Mouse (Mus musculus) c-Kit-positive CD71-positive TER-119-negative erythroid progenitor cells, embryonic 14.5 days (primary cell): ENCODE measurements around the gene Arntl2.

Source experiments
- DNase-seq: peaks from one replicate; pipeline ENCODE4 v3.0.0-alpha.2; 2013; ENCODE audit warnings: low read depth

Arntl2 gene

GRCm38 (mm10) chr6:146781566-146781965 lies 14.3 kb upstream of the Arntl2 start:
- DNase-seq, result no peak

DNA sequence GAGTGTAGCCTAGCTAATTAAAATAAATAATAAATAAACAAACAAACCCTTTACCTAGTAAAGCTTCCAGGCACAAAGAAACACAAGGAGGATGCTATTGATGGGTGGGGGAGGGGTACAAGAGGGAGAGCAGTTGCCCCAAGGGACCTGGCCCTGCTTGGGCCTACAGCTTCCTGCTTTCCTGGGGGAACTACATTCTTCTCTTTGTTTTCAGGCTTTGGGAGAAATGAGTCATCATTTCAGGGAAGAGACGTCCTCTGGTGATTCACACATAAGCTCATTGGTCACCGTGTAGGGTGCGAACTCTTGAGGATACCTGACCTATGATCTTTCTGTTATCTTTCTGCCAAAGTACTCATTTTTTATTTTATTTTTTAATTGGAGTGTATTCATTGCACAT lies 2.3 kb upstream of the Arntl2 start:
- no peak for DNase-seq

GRCm38 (mm10) chr6:146795166-146795923 lies 510 bp upstream of the Arntl2 start:
- DNase-seq, result no peak

GRCm38 (mm10) chr6:146797446-146797845 lies 1.6 kb downstream of the Arntl2 start:
- DNase-seq, result no peak

- DNase-seq, result no peak
These were observed 14.1 kb downstream of the Arntl2 start for GRCm38 (mm10) chr6:146809991-146810390.

GRCm38 (mm10) chr6:146813007-146813406 lies 17.2 kb downstream of the Arntl2 start:
- DNase-seq, result no peak

DNA sequence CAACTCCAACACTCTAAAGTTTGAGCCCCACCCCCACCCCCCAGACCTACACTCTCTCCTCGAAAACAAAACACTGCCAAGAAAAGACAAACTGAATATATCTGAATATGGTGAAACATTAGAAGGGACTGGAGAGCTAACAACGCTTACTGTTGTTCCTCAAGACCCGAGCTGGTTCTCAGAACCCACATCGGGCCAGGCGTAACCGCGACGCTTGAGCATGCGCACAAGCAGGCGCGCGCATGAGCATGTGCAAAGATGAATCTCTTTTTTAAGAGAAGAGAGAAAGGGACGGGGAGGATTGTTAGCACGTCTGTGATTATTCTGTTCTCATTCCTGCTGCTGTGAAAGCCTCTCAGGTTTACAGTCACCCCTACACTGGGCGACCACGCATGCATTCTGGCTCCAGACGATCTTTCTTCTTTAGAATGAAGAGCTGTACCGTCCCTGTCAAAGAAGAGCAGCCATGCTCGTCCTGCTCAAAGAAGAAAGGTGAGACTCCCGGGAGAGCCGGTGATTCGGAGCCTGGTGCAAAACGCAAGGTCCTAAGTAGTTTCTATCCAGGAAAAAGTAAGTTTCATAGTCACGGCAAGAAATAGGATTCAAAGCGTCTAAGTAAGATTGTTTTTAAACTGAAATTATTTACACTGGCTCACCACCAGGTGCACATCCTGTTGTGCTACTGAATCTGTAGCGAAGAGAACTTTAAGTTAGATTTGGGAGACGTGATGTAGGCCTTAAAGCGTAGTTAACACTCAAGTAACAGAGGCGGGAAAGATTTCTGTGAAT lies 24.5 kb downstream of the Arntl2 start:
- DNase-seq, result no peak

- DNase-seq, result no peak
These were observed 26.1 kb downstream of the Arntl2 start for GRCm38 (mm10) chr6:146821958-146822357.

DNA sequence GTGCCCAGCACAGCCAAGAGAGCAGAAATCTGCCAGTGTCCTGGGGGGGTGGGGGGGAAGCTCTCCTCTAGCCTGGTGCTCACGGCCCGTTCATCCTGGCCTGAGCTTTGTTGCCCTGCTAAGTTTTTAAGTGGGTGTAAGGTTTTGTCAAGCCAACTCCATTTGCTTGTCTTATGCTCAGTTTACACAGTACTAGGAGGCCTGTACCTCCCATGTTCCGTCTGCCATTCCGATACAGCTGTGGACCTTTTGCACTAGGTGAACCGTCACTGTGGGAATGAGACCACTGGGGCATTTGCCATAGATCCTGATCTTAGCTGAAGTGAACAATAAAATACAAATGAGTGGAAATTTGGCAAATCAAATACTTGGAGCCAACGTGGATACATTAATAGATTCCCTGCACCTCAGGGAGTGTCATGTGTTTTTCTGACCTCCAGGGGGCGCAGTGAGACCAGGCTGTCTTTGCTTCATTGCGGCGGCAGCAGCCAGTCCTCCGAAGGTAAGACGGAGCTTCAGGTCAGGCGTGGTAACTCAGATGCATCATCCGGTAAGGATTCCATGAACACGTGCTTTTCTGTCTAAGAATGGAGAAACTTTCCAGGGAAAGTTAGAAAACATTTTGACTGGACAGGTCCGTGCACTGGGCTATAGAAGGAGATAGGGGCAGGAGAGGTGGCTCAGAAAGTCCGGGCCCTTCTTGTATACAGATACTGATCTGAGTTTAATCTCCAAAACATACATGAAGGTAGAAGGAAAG lies 29.1 kb downstream of the Arntl2 start:
- peak; percentile 21 for DNase-seq

DNA sequence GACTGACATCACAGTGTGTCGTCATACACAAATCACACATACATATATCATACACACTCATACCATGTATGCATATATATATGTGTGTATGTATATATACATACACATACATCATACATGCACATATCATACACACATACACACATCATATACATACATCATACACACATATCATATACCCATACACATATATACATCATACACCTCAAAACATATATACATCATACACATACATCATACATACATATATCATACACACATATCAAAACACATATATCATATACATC lies 29.6 kb downstream of the Arntl2 start:
- no peak for DNase-seq

GRCm38 (mm10) chr6:146831320-146831719 lies 35.5 kb downstream of the Arntl2 start:
- no peak for DNase-seq

DNA sequence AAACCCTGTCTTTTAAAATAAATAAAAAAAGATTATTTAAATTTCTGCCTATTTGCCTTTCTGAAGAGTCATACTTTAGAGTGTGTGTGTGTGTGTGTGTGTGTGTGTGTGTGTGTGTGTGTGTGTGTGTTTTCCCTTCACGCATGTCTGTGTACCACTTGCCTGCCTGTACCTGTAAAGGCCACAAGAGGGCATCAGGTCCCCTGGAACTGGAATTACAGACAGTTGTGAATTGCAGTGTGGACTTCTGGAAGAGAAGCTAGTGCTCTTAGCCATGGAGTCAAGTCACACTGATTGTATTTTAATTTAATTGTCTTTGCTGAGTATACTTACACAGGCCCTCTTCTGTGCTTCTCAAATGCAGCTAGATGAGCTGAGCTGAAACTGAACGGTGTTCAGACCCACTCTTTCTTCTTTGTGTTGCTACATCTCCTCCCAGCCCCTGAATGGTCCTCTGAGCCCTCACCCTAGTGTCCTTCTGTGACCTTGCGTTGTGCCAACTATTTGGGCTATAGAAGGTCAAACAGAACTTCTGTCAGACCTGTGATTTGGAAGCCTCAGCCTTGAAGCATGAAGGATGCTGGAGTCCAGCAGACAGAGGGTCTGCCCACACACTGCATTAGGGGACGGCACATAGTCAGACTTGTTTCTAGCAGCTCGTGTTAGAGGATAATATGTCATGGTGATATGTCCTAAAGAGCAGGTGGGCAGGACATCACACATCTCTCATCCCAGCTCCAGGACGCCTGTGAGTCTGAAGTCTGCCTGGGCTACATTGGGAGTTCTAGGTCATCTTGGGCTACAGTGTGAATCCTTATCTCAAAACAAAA lies 37.8 kb downstream of the Arntl2 start:
- peak; percentile 29 for DNase-seq

GRCm38 (mm10) chr6:146834342-146834741 lies 38.5 kb downstream of the Arntl2 start:
- no peak for DNase-seq

- DNase-seq, result no peak
These were observed 39.9 kb downstream of the Arntl2 start for GRCm38 (mm10) chr6:146835784-146836183.

- no peak for DNase-seq
These were observed 41.5 kb downstream of the Arntl2 start for GRCm38 (mm10) chr6:146837316-146837715.

DNA sequence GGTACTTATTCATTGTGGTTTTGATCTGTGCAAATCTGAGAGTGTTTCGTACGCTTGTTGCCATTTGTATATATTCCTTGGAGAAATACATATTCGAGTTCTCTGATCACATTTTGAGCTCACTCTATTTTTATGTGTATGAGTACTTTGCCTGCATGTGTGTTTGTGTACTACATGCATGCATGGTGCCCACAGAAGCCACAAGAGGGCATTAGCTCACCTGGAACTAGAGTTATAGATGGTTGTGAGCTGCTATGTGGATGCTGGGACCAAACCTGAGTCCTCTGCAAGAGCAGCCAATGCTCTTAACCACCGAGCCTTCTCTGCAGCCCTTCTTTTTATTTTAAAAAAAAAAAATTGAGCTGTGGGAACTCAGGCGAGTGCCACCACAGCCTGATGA lies 42.5 kb downstream of the Arntl2 start:
- DNase-seq, result no peak

DNA sequence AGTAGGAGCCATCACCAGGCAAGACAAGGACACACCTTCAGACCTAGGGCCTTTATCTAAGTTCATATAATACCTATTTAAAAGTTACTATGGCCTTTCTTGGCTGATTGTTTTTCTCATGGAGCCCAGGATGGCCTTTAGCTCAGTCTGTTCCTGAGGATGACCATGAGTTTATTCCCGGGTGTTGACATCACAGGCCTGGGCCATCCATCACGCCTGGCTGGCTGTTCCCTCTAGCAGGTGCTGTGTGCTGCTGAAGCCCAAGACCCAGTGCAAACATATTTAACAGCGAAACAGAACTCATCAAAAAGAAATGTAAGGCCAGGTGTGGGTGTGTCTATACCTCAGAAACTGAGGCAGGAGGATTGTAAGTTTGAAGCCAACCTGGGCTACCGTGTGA lies 43.0 kb downstream of the Arntl2 start:
- DNase-seq, result no peak

DNA sequence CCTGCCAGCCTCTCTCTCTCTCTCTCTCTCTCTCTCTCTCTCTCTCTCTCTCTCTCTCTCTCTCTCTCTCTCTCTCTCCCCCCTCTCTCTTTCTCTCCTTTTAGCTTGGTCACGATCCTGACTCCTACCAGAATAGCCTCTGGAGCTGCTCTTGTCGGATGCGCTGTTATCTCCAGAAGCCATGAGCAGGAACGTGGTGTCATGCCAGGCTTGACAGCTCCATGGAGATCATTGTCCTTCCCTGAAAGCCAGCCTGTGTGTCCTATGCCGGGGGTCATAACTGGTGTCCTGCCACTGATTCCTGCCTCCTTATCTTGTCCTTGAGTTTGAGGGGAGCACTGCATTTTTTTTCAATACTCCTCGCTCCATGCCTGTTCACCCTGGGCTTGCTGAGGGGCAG lies 49.0 kb downstream of the Arntl2 start:
- DNase-seq, result no peak

GRCm38 (mm10) chr6:146845347-146845746 lies 49.5 kb downstream of the Arntl2 start:
- DNase-seq, result no peak

- no peak for DNase-seq
These were observed 50.3 kb downstream of the Arntl2 start for GRCm38 (mm10) chr6:146845961-146846750.

DNA sequence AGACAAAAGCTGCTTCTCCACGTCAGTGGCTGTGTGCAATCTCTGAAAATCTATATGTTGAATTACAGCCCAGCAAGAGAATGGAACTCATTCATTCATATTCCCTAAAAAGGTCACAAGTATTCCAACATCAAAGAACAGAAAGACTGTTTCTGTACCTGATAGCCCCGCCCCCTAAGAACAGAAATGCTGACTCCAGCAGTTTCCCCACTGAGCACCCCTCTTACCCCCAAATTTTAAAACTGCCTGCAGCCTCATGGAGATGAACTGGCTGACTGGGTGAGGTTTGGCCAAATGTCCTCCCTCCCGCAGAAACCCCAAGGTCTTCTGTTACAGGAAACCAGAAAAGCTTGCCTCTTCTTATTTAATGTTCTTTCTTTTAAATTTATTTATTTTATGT lies 51.5 kb downstream of the Arntl2 start:
- DNase-seq, result no peak
